Mouse (Mus musculus) bone marrow macrophage, adult 2 months (primary cell): ENCODE data around the gene Dcaf4.

Experiments
- CTCF ChIP-seq: IDR thresholded peaks from 2 replicates; pipeline ENCODE4 v1.5.1; 2012; ENCODE audit warnings: low read depth, mild to moderate bottlenecking, low read length, moderate library complexity
- POLR2A ChIP-seq: IDR thresholded peaks from 2 replicates; pipeline ENCODE4 v1.6.1; 2012; ENCODE audit warnings: mild to moderate bottlenecking, low read depth, low read length, borderline replicate concordance

DNA sequence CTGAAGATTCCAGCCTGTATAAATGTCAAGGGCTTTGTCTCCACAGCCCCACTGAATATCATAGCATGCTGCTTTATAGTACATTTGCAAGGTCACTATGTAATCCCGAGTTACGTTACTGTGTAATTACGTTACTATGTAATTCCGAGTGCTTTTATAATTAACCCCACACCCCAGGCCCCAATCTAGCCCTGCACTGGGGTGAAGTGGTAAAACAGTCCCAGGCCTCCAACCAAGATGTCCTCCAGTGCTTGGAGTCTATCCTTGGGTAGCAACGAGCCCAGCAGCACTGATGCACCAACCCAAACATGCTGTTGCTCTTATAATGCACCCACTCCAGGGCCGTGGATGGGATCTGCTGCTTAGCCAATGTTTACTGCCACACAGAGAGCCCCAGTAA lies 2.8 kb downstream of the Dcaf4 start:
- TF ChIP-seq POLR2A (no peak), CTCF (no peak)
